Mouse (Mus musculus) heart, adult 11 months (tissue): Measurements from ENCODE around the gene Qrich2.

ENCODE experiments used
- DNase-seq: peaks from one replicate; pipeline ENCODE4 v3.0.0; 2022

The Qrich2 gene

GRCm38 (mm10) chr11:116466141-116466540, at the start of gene Qrich2:
Qrich2 (minus strand) TSS chr11:116466241.
- no peak for DNase-seq

GRCm38 (mm10) chr11:116515330-116516020, 49.4 kb upstream of the Qrich2 start:
- no peak for DNase-seq

- DNase-seq: no peak
These were observed 47.5 kb upstream of the Qrich2 start for GRCm38 (mm10) chr11:116513531-116514038.

- DNase-seq: no peak
These were observed 46.9 kb upstream of the Qrich2 start for GRCm38 (mm10) chr11:116512987-116513386.

GRCm38 (mm10) chr11:116512154-116512553, 46.1 kb upstream of the Qrich2 start:
- no peak for DNase-seq

GRCm38 (mm10) chr11:116511301-116511868, 45.3 kb upstream of the Qrich2 start:
- no peak for DNase-seq

GRCm38 (mm10) chr11:116508689-116509088, 42.6 kb upstream of the Qrich2 start:
- DNase-seq: no peak

- DNase-seq: no peak
These were observed 40.3 kb upstream of the Qrich2 start for GRCm38 (mm10) chr11:116506151-116506875.

- no peak for DNase-seq
These were observed 39.5 kb upstream of the Qrich2 start for GRCm38 (mm10) chr11:116505573-116505972.

GRCm38 (mm10) chr11:116504516-116504915, 38.5 kb upstream of the Qrich2 start:
- no peak for DNase-seq

GRCm38 (mm10) chr11:116501005-116501746, 35.1 kb upstream of the Qrich2 start:
- no peak for DNase-seq

GRCm38 (mm10) chr11:116499018-116499417, 33.0 kb upstream of the Qrich2 start:
- no peak for DNase-seq

- DNase-seq: no peak
These were observed 32.6 kb upstream of the Qrich2 start for GRCm38 (mm10) chr11:116498596-116498995.

GRCm38 (mm10) chr11:116497313-116497712, 31.3 kb upstream of the Qrich2 start:
- no peak for DNase-seq

GRCm38 (mm10) chr11:116494474-116495174, 28.6 kb upstream of the Qrich2 start:
- DNase-seq: peak; percentile 99

GRCm38 (mm10) chr11:116493795-116494252, 27.8 kb upstream of the Qrich2 start, which contains the start of gene Prpsap1:
Prpsap1 (minus strand) TSS chr11:116494202.
- DNase-seq: peak; percentile 97

GRCm38 (mm10) chr11:116493191-116493590, 27.1 kb upstream of the Qrich2 start:
- DNase-seq: no peak

GRCm38 (mm10) chr11:116492507-116492906, 26.5 kb upstream of the Qrich2 start:
- peak; percentile 93 for DNase-seq

- DNase-seq: no peak
These were observed 25.3 kb upstream of the Qrich2 start for GRCm38 (mm10) chr11:116491338-116491737.

GRCm38 (mm10) chr11:116490232-116491107, 24.4 kb upstream of the Qrich2 start:
- peak; percentile 98 for DNase-seq

GRCm38 (mm10) chr11:116489771-116490231, 23.8 kb upstream of the Qrich2 start:
- DNase-seq: no peak
